Mouse (Mus musculus) C2C12 (cell line): Measurements from ENCODE around the gene Gpr3. TPM values are rescaled to one million over a fixed set of nuclear protein-coding genes. Genes with fewer than 3 reads are reported as not detected.

Experiments
- H3K27me3 ChIP-seq: one replicate; pipeline ENCODE4 v1.6.1; 2011; ENCODE audit not compliant: control insufficient read depth, insufficient read depth, insufficient read length
- H3K36me3 ChIP-seq: one replicate; pipeline ENCODE4 v1.6.1; 2011; ENCODE audit not compliant: control insufficient read depth, insufficient read depth
- H3K4me3 ChIP-seq: one replicate; pipeline ENCODE4 v1.5.1; 2011; ENCODE audit warnings: mild to moderate bottlenecking, control low read depth; ENCODE audit not compliant: poor library complexity, insufficient read depth, severe bottlenecking
- H3K79me2 ChIP-seq: one replicate; pipeline ENCODE4 v1.6.1; 2011; ENCODE audit not compliant: control insufficient read depth, insufficient read depth
- H3K79me3 ChIP-seq: one replicate; pipeline ENCODE4 v1.6.1; 2011; ENCODE audit warnings: low read depth, control low read depth
- H3ac ChIP-seq: one replicate; pipeline ENCODE3; 2011; ENCODE audit warnings: low read depth; ENCODE audit not compliant: control insufficient read depth, insufficient read length
- CEBPB ChIP-seq: IDR thresholded peaks from one replicate; pipeline ENCODE4 v1.6.1; 2011; ENCODE audit warnings: low read depth, mild to moderate bottlenecking, control low read depth, moderate library complexity
- CTCF ChIP-seq: IDR thresholded peaks from one replicate; pipeline ENCODE4 v1.5.1; 2011; ENCODE audit not compliant: control insufficient read depth, insufficient read depth, insufficient read length
- FOSL1 ChIP-seq: IDR thresholded peaks from one replicate; pipeline ENCODE4 v1.8.0; 2011; ENCODE audit warnings: mild to moderate bottlenecking, low read length; ENCODE audit not compliant: poor library complexity, insufficient read depth, severe bottlenecking
- MAX ChIP-seq: IDR thresholded peaks from one replicate; pipeline ENCODE4 v1.6.1; 2011; ENCODE audit warnings: mild to moderate bottlenecking, control low read depth
- MYOD1 ChIP-seq: IDR thresholded peaks from one replicate; pipeline ENCODE4 v1.6.1; 2011; ENCODE audit warnings: low read depth; ENCODE audit not compliant: control insufficient read depth, insufficient read length
- MYOG ChIP-seq: IDR thresholded peaks from one replicate; pipeline ENCODE4 v1.6.1; 2011; ENCODE audit not compliant: control insufficient read depth, insufficient read length; ENCODE audit errors: extremely low read depth
- USF1 ChIP-seq: IDR thresholded peaks from one replicate; pipeline ENCODE4 v1.6.1; 2011; ENCODE audit warnings: low read depth, mild to moderate bottlenecking, control low read depth, moderate library complexity
- polyA plus RNA-seq: library from polyadenylated mRNA; unstranded; fragments of >200 nt; fragmentation: generic; extraction: Trizol; gene quantifications from one replicate; pipeline ENCODE4 v1.2.1, GENCODE M21; 2012; ENCODE audit warnings: missing spikeins

Gpr3 gene
- polyA plus RNA-seq, 1 experiment = 0.53 TPM

DNA sequence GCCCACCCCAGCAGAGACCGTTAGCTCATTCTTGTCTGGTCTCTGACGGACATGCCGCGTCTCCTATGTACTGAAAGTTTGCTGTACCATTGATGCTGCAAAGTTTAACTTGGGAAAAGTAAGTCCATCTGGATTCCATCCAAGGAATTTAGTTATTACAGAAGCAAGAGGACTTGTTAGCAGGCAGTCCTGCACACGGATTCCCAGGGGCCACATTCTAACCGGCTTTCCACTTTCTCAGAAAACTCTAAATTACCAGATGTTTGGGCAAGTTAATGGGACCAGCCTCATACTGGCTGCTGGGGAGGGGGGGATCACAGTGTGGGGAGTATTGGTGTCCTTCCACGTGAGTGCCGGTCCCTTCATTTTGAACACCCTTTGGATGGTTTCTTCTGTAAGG lies 26.4 kb downstream of the Gpr3 start:
- Histone ChIP-seq H3K79me3 (peaks cover 9% of the 10 kb centered on the region), H3K36me3 (peaks cover 56% of the 10 kb centered on the region), H3K4me3 (no peak overlapping the region), H3ac (no peak overlapping the region), H3K79me2 (peaks cover 43% of the 10 kb centered on the region), H3K27me3 (no peaks in the 10 kb centered on the region)
- no peak for TF ChIP-seq CTCF
- TF ChIP-seq FOSL1 = no peak
- TF ChIP-seq MYOD1 = no peak
- TF ChIP-seq MAX = no peak
- TF ChIP-seq USF1 = no peak

GRCm38 (mm10) chr4:133184898-133185665 lies 27.3 kb downstream of the Gpr3 start:
- TF ChIP-seq CEBPB (peak; percentile 86), CTCF (no peak), MYOG (no peak), USF1 (no peak), MAX (peak; percentile 85), MYOD1 (peak; percentile 73), FOSL1 (no peak)
- Histone ChIP-seq H3K79me2 (peaks cover 48% of the 10 kb centered on the region), H3K79me3 (peaks cover 10% of the 10 kb centered on the region), H3ac (peak overlapping the region; percentile 4), H3K36me3 (peaks cover 48% of the 10 kb centered on the region), H3K27me3 (no peaks in the 10 kb centered on the region), H3K4me3 (no peak overlapping the region)

GRCm38 (mm10) chr4:133184031-133184897 lies 28.1 kb downstream of the Gpr3 start:
- peaks cover 49% of the 10 kb centered on the region for H3K36me3 ChIP-seq
- TF ChIP-seq USF1 (no peak), CEBPB (no peak), FOSL1 (no peak), MAX (no peak), MYOD1 (no peak), MYOG (no peak), CTCF (no peak)
- peak overlapping the region; percentile 4 for H3ac ChIP-seq

DNA sequence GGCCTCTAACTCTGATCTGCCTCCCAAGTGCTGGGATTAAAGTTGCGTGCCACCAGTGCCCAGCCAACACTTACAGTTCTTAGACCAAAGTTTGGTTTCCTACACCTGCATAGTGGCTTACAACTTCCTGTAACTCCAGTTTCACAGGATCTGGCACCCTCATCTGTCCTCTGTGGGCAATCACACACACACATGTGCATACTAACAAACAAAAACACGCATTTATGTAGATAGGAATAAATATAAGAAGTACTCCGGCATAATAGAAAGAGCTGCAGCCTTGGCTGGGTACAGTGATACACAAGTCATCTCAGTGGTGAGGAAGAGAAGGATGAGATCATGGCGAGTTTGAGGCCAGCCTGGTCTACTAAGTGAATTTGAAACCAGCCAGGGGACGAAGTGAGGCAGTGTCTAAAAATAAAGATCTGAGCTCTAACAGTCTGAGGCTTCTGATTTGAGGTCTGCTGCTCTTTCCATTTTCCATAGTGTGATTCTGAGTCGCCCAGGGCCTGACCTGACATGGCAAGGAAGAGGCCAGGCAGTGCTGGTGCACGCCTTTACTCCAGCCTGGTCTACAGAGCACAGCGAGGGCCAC lies 29.8 kb downstream of the Gpr3 start:
- Histone ChIP-seq H3K4me3 (no peak overlapping the region), H3ac (no peak overlapping the region), H3K79me2 (peaks cover 48% of the 10 kb centered on the region), H3K79me3 (peaks cover 19% of the 10 kb centered on the region), H3K36me3 (peaks cover 44% of the 10 kb centered on the region), H3K27me3 (no peaks in the 10 kb centered on the region)
- TF ChIP-seq CTCF = no peak

More at GRCm38 (mm10) chr4:133184031-133184897, 28.1 kb downstream of the Gpr3 start:
- Histone ChIP-seq H3K27me3 (no peaks in the 10 kb centered on the region), H3K79me3 (peaks cover 15% of the 10 kb centered on the region), H3K4me3 (no peak overlapping the region), H3K79me2 (peaks cover 48% of the 10 kb centered on the region)

- H3K4me3 ChIP-seq = no peak overlapping the region
- TF ChIP-seq FOSL1 (no peak), MYOG (no peak), CEBPB (no peak), MAX (no peak), MYOD1 (no peak), USF1 (no peak), CTCF (no peak)
- H3K79me2 ChIP-seq = peaks cover 59% of the 10 kb centered on the region
- peaks cover 31% of the 10 kb centered on the region for H3K79me3 ChIP-seq
- peaks cover 44% of the 10 kb centered on the region for H3K36me3 ChIP-seq
- no peaks in the 10 kb centered on the region for H3K27me3 ChIP-seq
- H3ac ChIP-seq = no peak overlapping the region
These were observed 33.1 kb downstream of the Gpr3 start for GRCm38 (mm10) chr4:133179258-133179657.
